Mouse (Mus musculus) MEL (cell line): ENCODE measurements around the gene Ces2g. TPM values are rescaled to one million over a fixed set of nuclear protein-coding genes. Genes with fewer than 3 reads are reported as not detected.

Experiments used
- DNase-seq: peaks from one replicate; pipeline ENCODE4 v3.0.0; 2011; ENCODE audit warnings: low read depth, low spot score
- H3K27ac ChIP-seq: 2 replicates; pipeline ENCODE4 v1.5.1; 2012; ENCODE audit warnings: low read depth, mild to moderate bottlenecking, control low read depth, low read length, moderate library complexity; ENCODE audit not compliant: control insufficient read depth
- H3K27me3 ChIP-seq, 2 experiments: fragments of 150-350 bp in 1 of 2; sonication (generic) in 1 of 2; 2 replicates each; pipeline ENCODE4 v1.6.1; 2012; ENCODE audit warnings: low read length in 2 of 2, mild to moderate bottlenecking in 2 of 2, improper control_type of control experiment in 1 of 2, moderate library complexity in 1 of 2; ENCODE audit not compliant: insufficient read depth in 2 of 2, control insufficient read depth in 1 of 2
- H3K36me3 ChIP-seq, 2 experiments: 2 replicates each; pipeline ENCODE4 v1.6.1; 2012 to 2014; ENCODE audit warnings: low read length in 2 of 2, improper control_type of control experiment in 1 of 2, inconsistent platforms in 1 of 2, mild to moderate bottlenecking in 1 of 2; ENCODE audit not compliant: insufficient read depth in 2 of 2, control insufficient read depth in 1 of 2
- H3K4me1 ChIP-seq, 2 experiments: fragments of 150-350 bp in 1 of 2; sonication (generic) in 1 of 2; 2 replicates each; pipeline ENCODE4 v1.6.1; 2012; ENCODE audit warnings: low read length in 2 of 2, improper control_type of control experiment in 1 of 2, mild to moderate bottlenecking in 1 of 2; ENCODE audit not compliant: insufficient read depth in 2 of 2, control insufficient read depth in 1 of 2
- H3K4me3 ChIP-seq, 2 experiments: fragments of 150-350 bp in 1 of 2; sonication (generic) in 1 of 2; 2 replicates each; pipeline ENCODE4 v1.5.1; 2012; ENCODE audit warnings: low read depth in 2 of 2, low read length in 2 of 2, mild to moderate bottlenecking in 2 of 2, moderate library complexity in 2 of 2, control low read depth in 1 of 2, improper control_type of control experiment in 1 of 2; ENCODE audit not compliant: control insufficient read depth in 1 of 2, insufficient read depth in 1 of 2
- H3K79me2 ChIP-seq: 2 replicates; pipeline ENCODE4 v1.6.1; 2012; ENCODE audit warnings: mild to moderate bottlenecking, low read length, moderate library complexity; ENCODE audit not compliant: control insufficient read depth, poor library complexity, insufficient read depth
- H3K9ac ChIP-seq: 2 replicates; pipeline ENCODE4 v1.6.1; 2012; ENCODE audit warnings: low read depth, mild to moderate bottlenecking, control low read depth, low read length, moderate library complexity; ENCODE audit not compliant: control insufficient read depth, poor library complexity, severe bottlenecking
- H3K9me3 ChIP-seq: fragments of 150-350 bp; sonication (generic); replicated peaks from 2 replicates; pipeline ENCODE4 v1.6.1; 2012; ENCODE audit warnings: mild to moderate bottlenecking, low read length, improper control_type of control experiment, moderate library complexity; ENCODE audit not compliant: insufficient read depth
- BHLHE40 ChIP-seq: IDR thresholded peaks from 2 replicates; pipeline ENCODE4 v1.6.1; 2012; ENCODE audit warnings: low read depth, mild to moderate bottlenecking, inconsistent platforms, low read length, improper control_type of control experiment, borderline replicate concordance
- CHD1 ChIP-seq: IDR thresholded peaks from 2 replicates; pipeline ENCODE4 v1.6.1; 2012; ENCODE audit warnings: low read depth, mild to moderate bottlenecking, inconsistent platforms, low read length, improper control_type of control experiment
- CHD2 ChIP-seq: IDR thresholded peaks from 2 replicates; pipeline ENCODE4 v1.6.1; 2011; ENCODE audit warnings: low read length, improper control_type of control experiment
- CTCF ChIP-seq, 3 experiments: IDR thresholded peaks in 2 of 3; conservative IDR thresholded peaks in 1 of 3; 2 replicates each; pipeline ENCODE4 v1.5.1; 2011 to 2012; ENCODE audit warnings: low read length in 3 of 3, low read depth in 2 of 3, mild to moderate bottlenecking in 2 of 3, improper control_type of control experiment in 1 of 3, inconsistent platforms in 1 of 3, mixed read lengths in 1 of 3, moderate library complexity in 1 of 3; ENCODE audit not compliant: control insufficient read depth in 1 of 3, insufficient read depth in 1 of 3, poor library complexity in 1 of 3, severe bottlenecking in 1 of 3
- ELF1 ChIP-seq: IDR thresholded peaks from 2 replicates; pipeline ENCODE4 v1.6.1; 2014; ENCODE audit warnings: low read depth, mild to moderate bottlenecking, inconsistent platforms, low read length, improper control_type of control experiment, moderate library complexity
- EP300 ChIP-seq, 2 experiments: IDR thresholded peaks; 2 replicates each; pipeline ENCODE4 v1.6.1; 2011; ENCODE audit warnings: improper control_type of control experiment in 2 of 2, low read length in 2 of 2, low read depth in 1 of 2, mild to moderate bottlenecking in 1 of 2
- ETS1 ChIP-seq: IDR thresholded peaks from 2 replicates; pipeline ENCODE4 v1.6.1; 2012; ENCODE audit warnings: low read depth, mild to moderate bottlenecking, inconsistent platforms, low read length, improper control_type of control experiment, moderate library complexity
- GABPA ChIP-seq: IDR thresholded peaks from 2 replicates; pipeline ENCODE4 v1.6.1; 2012; ENCODE audit warnings: low read depth, mild to moderate bottlenecking, inconsistent platforms, low read length, improper control_type of control experiment, moderate library complexity
- GATA1 ChIP-seq: IDR thresholded peaks from 2 replicates; pipeline ENCODE4 v1.6.1; 2011; ENCODE audit warnings: low read depth, low read length, improper control_type of control experiment
- HCFC1 ChIP-seq: IDR thresholded peaks from 2 replicates; pipeline ENCODE4 v1.6.1; 2012; ENCODE audit warnings: low read depth, mild to moderate bottlenecking, inconsistent platforms, low read length, improper control_type of control experiment, moderate library complexity
- JUND ChIP-seq: IDR thresholded peaks from 2 replicates; pipeline ENCODE4 v1.6.1; 2011; ENCODE audit warnings: low read depth, mild to moderate bottlenecking, improper control_type of control experiment, low read length
- KAT2A ChIP-seq: conservative IDR thresholded peaks from 2 replicates; pipeline ENCODE4 v1.6.1; 2012; ENCODE audit warnings: low read depth, low read length, improper control_type of control experiment, inconsistent platforms
- MAFK ChIP-seq: IDR thresholded peaks from 2 replicates; pipeline ENCODE4 v1.6.1; 2011; ENCODE audit warnings: low read depth, mild to moderate bottlenecking, low read length, improper control_type of control experiment, borderline replicate concordance
- MAX ChIP-seq: IDR thresholded peaks from 2 replicates; pipeline ENCODE4 v1.6.1; 2011; ENCODE audit warnings: low read length, improper control_type of control experiment
- MAZ ChIP-seq: IDR thresholded peaks from 2 replicates; pipeline ENCODE4 v1.6.1; 2012; ENCODE audit warnings: low read depth, mild to moderate bottlenecking, inconsistent platforms, low read length, improper control_type of control experiment
- MEF2A ChIP-seq: IDR thresholded peaks from 2 replicates; pipeline ENCODE4 v1.6.1; 2014; ENCODE audit warnings: low read depth, mild to moderate bottlenecking, inconsistent platforms, low read length, improper control_type of control experiment; ENCODE audit not compliant: poor library complexity, insufficient replicate concordance, severe bottlenecking; ENCODE audit errors: extremely low read depth
- MXI1 ChIP-seq: IDR thresholded peaks from 2 replicates; pipeline ENCODE4 v1.6.1; 2011; ENCODE audit warnings: mild to moderate bottlenecking, low read depth, low read length, improper control_type of control experiment
- MYB ChIP-seq: IDR thresholded peaks from 2 replicates; pipeline ENCODE4 v1.6.1; 2011; ENCODE audit warnings: mild to moderate bottlenecking, low read depth, low read length, improper control_type of control experiment
- MYC ChIP-seq: IDR thresholded peaks from 2 replicates; pipeline ENCODE4 v1.6.1; 2011; ENCODE audit warnings: low read depth, mild to moderate bottlenecking, low read length, improper control_type of control experiment, moderate library complexity
- NELFE ChIP-seq: IDR thresholded peaks from 2 replicates; pipeline ENCODE4 v1.6.1; 2011; ENCODE audit warnings: low read depth, low read length, improper control_type of control experiment
- NRF1 ChIP-seq: IDR thresholded peaks from 2 replicates; pipeline ENCODE4 v1.6.1; 2014; ENCODE audit warnings: low read depth, mild to moderate bottlenecking, inconsistent platforms, low read length, improper control_type of control experiment, moderate library complexity; ENCODE audit not compliant: poor library complexity, insufficient read depth, severe bottlenecking
- POLR2A ChIP-seq, 2 experiments: IDR thresholded peaks; 2 replicates each; pipeline ENCODE4 v1.6.1; 2011 to 2012; ENCODE audit warnings: low read length in 2 of 2, mild to moderate bottlenecking in 2 of 2, control low read depth in 1 of 2, improper control_type of control experiment in 1 of 2, low read depth in 1 of 2, moderate library complexity in 1 of 2; ENCODE audit not compliant: control insufficient read depth in 1 of 2, insufficient read depth in 1 of 2, poor library complexity in 1 of 2
- POLR2AphosphoS5 ChIP-seq: IDR thresholded peaks from 2 replicates; pipeline ENCODE4 v1.6.1; 2012; ENCODE audit warnings: low read depth, borderline replicate concordance, mild to moderate bottlenecking, inconsistent platforms, low read length, moderate library complexity, mixed read lengths
- RAD21 ChIP-seq: IDR thresholded peaks from 2 replicates; pipeline ENCODE4 v1.6.1; 2011; ENCODE audit warnings: mild to moderate bottlenecking, low read depth, low read length, improper control_type of control experiment
- SIN3A ChIP-seq: IDR thresholded peaks from 2 replicates; pipeline ENCODE4 v1.6.1; 2012; ENCODE audit warnings: low read length, improper control_type of control experiment, inconsistent platforms
- SMC3 ChIP-seq: IDR thresholded peaks from 2 replicates; pipeline ENCODE4 v1.6.1; 2011; ENCODE audit warnings: low read depth, low read length, improper control_type of control experiment
- TAL1 ChIP-seq: IDR thresholded peaks from 2 replicates; pipeline ENCODE4 v1.6.1; 2012; ENCODE audit warnings: mild to moderate bottlenecking, inconsistent platforms, low read length, moderate library complexity, mixed read lengths
- TBP ChIP-seq: IDR thresholded peaks from 2 replicates; pipeline ENCODE4 v1.8.0; 2011; ENCODE audit warnings: low read depth, low read length, improper control_type of control experiment
- TCF12 ChIP-seq: IDR thresholded peaks from 2 replicates; pipeline ENCODE4 v1.6.1; 2014; ENCODE audit warnings: low read depth, mild to moderate bottlenecking, inconsistent platforms, low read length, improper control_type of control experiment, moderate library complexity
- UBTF ChIP-seq: IDR thresholded peaks from 2 replicates; pipeline ENCODE4 v1.6.1; 2012; ENCODE audit warnings: low read depth, mild to moderate bottlenecking, inconsistent platforms, low read length, improper control_type of control experiment, moderate library complexity, borderline replicate concordance; ENCODE audit not compliant: insufficient read depth
- USF1 ChIP-seq: IDR thresholded peaks from 2 replicates; pipeline ENCODE4 v1.6.1; 2014; ENCODE audit warnings: low read depth, mild to moderate bottlenecking, inconsistent platforms, low read length, improper control_type of control experiment, moderate library complexity
- USF2 ChIP-seq, 2 experiments: IDR thresholded peaks; 2 replicates each; pipeline ENCODE4 v1.6.1; 2011 to 2012; ENCODE audit warnings: improper control_type of control experiment in 2 of 2, low read length in 2 of 2, borderline replicate concordance in 1 of 2, inconsistent platforms in 1 of 2, low read depth in 1 of 2, mild to moderate bottlenecking in 1 of 2; ENCODE audit not compliant: insufficient read depth in 1 of 2
- ZKSCAN1 ChIP-seq: IDR thresholded peaks from 2 replicates; pipeline ENCODE4 v1.6.1; 2012; ENCODE audit warnings: low read depth, mild to moderate bottlenecking, inconsistent platforms, low read length, improper control_type of control experiment, moderate library complexity
- ZMIZ1 ChIP-seq: IDR thresholded peaks from 2 replicates; pipeline ENCODE4 v1.6.1; 2012; ENCODE audit warnings: low read depth, mild to moderate bottlenecking, inconsistent platforms, low read length, improper control_type of control experiment, moderate library complexity
- ZNF384 ChIP-seq: IDR thresholded peaks from 2 replicates; pipeline ENCODE4 v1.6.1; 2012; ENCODE audit warnings: low read depth, mild to moderate bottlenecking, inconsistent platforms, low read length, improper control_type of control experiment
- polyA plus RNA-seq, 2 experiments: library from polyadenylated mRNA; stranded (reverse) in 1 of 2; unstranded in 1 of 2; fragments of >175 nt in 1 of 2; fragments of >200 nt in 1 of 2; gene quantifications; 2 replicates each; pipeline versions ENCODE4 v1.2.1 to v1.2.4; 2012; ENCODE audit warnings: low replicate concordance in 2 of 2, low read depth in 1 of 2; ENCODE audit not compliant: insufficient read length in 2 of 2, insufficient read depth in 1 of 2, missing spikeins in 1 of 2
- total RNA-seq: library from RNA; depleted of rRNA; stranded (reverse); fragments of 300-350 nt; gene quantifications from 2 replicates; pipeline ENCODE4 v1.2.3, GENCODE M21; 2012

Ces2g gene
- total and polyA plus RNA-seq, 3 experiments = 105 to 195 TPM; not detected in 1

DNA sequence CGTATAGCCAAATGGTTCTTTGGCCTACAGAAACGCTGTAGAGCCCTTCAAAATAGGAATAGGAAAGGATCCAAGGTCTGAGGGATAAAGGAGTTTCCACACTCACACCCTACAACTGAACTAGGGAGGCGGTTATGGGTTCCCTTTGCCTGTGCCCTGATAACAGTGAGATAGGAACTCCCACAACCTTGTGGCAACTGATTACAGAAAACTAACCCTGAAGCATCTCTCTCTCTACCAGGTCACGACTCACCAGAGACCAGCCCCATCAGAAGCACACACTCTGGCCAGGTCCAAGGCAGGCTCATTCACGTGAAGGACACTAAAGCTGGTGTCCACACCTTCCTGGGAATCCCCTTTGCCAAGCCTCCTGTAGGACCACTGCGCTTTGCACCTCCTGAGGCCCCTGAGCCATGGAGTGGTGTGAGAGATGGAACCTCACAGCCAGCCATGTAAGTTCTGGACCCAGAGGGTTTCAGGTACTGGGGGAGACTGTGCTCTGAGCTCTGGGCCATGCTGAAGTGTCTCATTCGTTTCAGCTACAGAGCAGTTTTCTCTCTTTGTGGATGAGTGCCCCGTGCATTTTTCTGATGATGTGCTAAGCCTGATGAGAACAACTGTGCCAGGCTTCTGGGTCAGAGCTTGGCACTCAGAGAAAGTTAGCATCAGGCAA is 847 bp downstream of the Ces2g start:
- Histone ChIP-seq H3K4me1 (peaks cover 8 to 34% of the 10 kb centered on the region in 2 experiments), H3K79me2 (peaks cover 26% of the 10 kb centered on the region), H3K9me3 (no peaks in the 10 kb centered on the region), H3K27ac (peak overlapping the region; percentile 86), H3K36me3 (peaks cover 16 to 41% of the 10 kb centered on the region in 2 experiments), H3K4me3 (peak overlapping the region; percentile 57 to 69), H3K27me3 (no peaks in the 10 kb centered on the region), H3K9ac (peak overlapping the region; percentile 71)
- DNase-seq = peak; percentile 86
- TF ChIP-seq MAX = peak; percentile 75
- no peak; the same call in 1 of the 2 replicates for TF ChIP-seq POLR2AphosphoS5
- no peak for TF ChIP-seq ZNF384
- peak; percentile 58; the same call in 1 of the 2 replicates for TF ChIP-seq HCFC1
- no peak; the same call in 1 of the 2 replicates for TF ChIP-seq MXI1
- TF ChIP-seq MAZ = peak; percentile 83
- peak; percentile 70; the same call in 1 of the 2 replicates for TF ChIP-seq JUND
- 0 out of 2 replicates have a peak, but pooled peaks have one; percentile 46 for TF ChIP-seq MEF2A
- TF ChIP-seq UBTF = no peak
- no peak for TF ChIP-seq ZKSCAN1
- TF ChIP-seq CHD2 = no peak; the same call in 1 of the 2 replicates
- no peak for TF ChIP-seq USF1
- peak; percentile 99 for TF ChIP-seq GATA1
- TF ChIP-seq MYB = peak; percentile 99
- peak; percentile 96 for TF ChIP-seq SIN3A
- peak; percentile 94 for TF ChIP-seq TAL1
- no peak for TF ChIP-seq RAD21
- TF ChIP-seq MAFK = peak; percentile 80; the same call in 1 of the 2 replicates
- TF ChIP-seq BHLHE40 = peak; percentile 77
- no peak for TF ChIP-seq NRF1
- peak; percentile 86 for TF ChIP-seq ZMIZ1
- TF ChIP-seq SMC3 = no peak
- no peak; a peak in 1 of 4 replicates for TF ChIP-seq POLR2A (IDR thresholded peaks at IDR 0.05; ENCODE audit: control insufficient read depth in 1 of 2, insufficient read depth in 1 of 2, low read depth in 1 of 2, low read length in 2 of 2, poor library complexity in 1 of 2)
- peak; percentile 88; the same call in 1 of the 2 replicates for TF ChIP-seq CHD1
- peak; percentile 100 for TF ChIP-seq EP300 (IDR thresholded peaks at IDR 0.05; ENCODE audit: low read depth in 1 of 2, low read length in 2 of 2)
- peak; percentile 99 for TF ChIP-seq TCF12
- peak; percentile 88 for TF ChIP-seq TBP
- TF ChIP-seq GABPA = no peak
- TF ChIP-seq CTCF (IDR thresholded peaks at IDR 0.05 in 2 of 3, conservative IDR thresholded peaks at IDR 0.05 in 1 of 3; ENCODE audit: control insufficient read depth in 1 of 3, insufficient read depth in 1 of 3, low read depth in 2 of 3, low read length in 3 of 3, poor library complexity in 1 of 3, severe bottlenecking in 1 of 3) = no peak
- TF ChIP-seq NELFE = no peak; the same call in 1 of the 2 replicates
- TF ChIP-seq ETS1 = peak; percentile 93
- peak; percentile 49; the same call in 1 of the 2 replicates for TF ChIP-seq KAT2A
- TF ChIP-seq USF2 (IDR thresholded peaks at IDR 0.05; ENCODE audit: borderline replicate concordance in 1 of 2, insufficient read depth in 1 of 2, low read depth in 1 of 2, low read length in 2 of 2) = no peak
- peak; percentile 82; the same call in 1 of the 2 replicates for TF ChIP-seq MYC
- 0 out of 2 replicates have a peak, but pooled peaks have one; percentile 17 for TF ChIP-seq ELF1
